Mouse (Mus musculus): ENCODE results near the gene Cd8a. TPM values are rescaled to one million over a fixed set of nuclear protein-coding genes. Genes with fewer than 3 reads are reported as not detected.
"Not testable (repeated sequence)": the region's sequence is repeated elsewhere in the genome, so short reads cannot be mapped to it uniquely, and the experiment has no call there.

The Cd8a gene
- polyA plus RNA-seq (2015; fragmentation: Nextera tagmentation; extraction: Ambion mirVana), result not detected in 2 replicates

- Histone ChIP-seq H3K27me3 (replicated peaks; ENCODE audit: control insufficient read depth, insufficient read depth, low read length) (no peaks in the 10 kb centered on the region), H3K4me1 (replicated peaks; ENCODE audit: control insufficient read depth, insufficient read depth, low read length) (no peaks in the 10 kb centered on the region), H3K4me3 (replicated peaks; ENCODE audit: low read length) (no peak within 1 kb of the TSS), H3K9me3 (ENCODE audit: control insufficient read depth, low read length) (no peaks in the 10 kb centered on the region), H3K9ac (replicated peaks; ENCODE audit: low read depth, low read length) (no peak within 1 kb of the TSS), H3K27ac (ENCODE audit: low read length) (no peak within 1 kb of the TSS), H3K36me3 (ENCODE audit: control insufficient read depth, insufficient read depth) (no peaks in the 10 kb centered on the region), H3K4me2 (ENCODE audit: low read length) (no peak within 1 kb of the TSS)
- no peak for ATAC-seq
- 80% methylated on average over 14 of the region's 14 CpGs for whole genome bisulfite sequencing
Measured at GRCm38 (mm10) chr6:71373249-71373775, at the start of gene Cd8a. Cd8a (plus strand) TSS chr6:71373427.

- no peaks in the 10 kb centered on the region for H3K27me3 ChIP-seq (replicated peaks; ENCODE audit: control insufficient read depth, insufficient read depth, low read length)
- no peaks in the 10 kb centered on the region for H3K36me3 ChIP-seq (ENCODE audit: control insufficient read depth, insufficient read depth)
- H3K4me1 ChIP-seq (replicated peaks; ENCODE audit: control insufficient read depth, insufficient read depth, low read length), result no peaks in the 10 kb centered on the region
- WGBS, result 88% methylated on average over 9 of the region's 9 CpGs
- no peak for ATAC-seq
- H3K27ac ChIP-seq (ENCODE audit: low read length), result no peak overlapping the region
- H3K9me3 ChIP-seq (ENCODE audit: control insufficient read depth, low read length), result no peaks in the 10 kb centered on the region
- no peak overlapping the region for H3K9ac ChIP-seq (replicated peaks; ENCODE audit: low read depth, low read length)
- no peak overlapping the region for H3K4me3 ChIP-seq (replicated peaks; ENCODE audit: low read length)
- no peak overlapping the region for H3K4me2 ChIP-seq (ENCODE audit: low read length)
Measured at GRCm38 (mm10) chr6:71324816-71325215, 48.4 kb upstream of the Cd8a start.

- Histone ChIP-seq H3K36me3 (ENCODE audit: control insufficient read depth, insufficient read depth) (no peaks in the 10 kb centered on the region), H3K4me2 (ENCODE audit: low read length) (no peak overlapping the region), H3K9ac (replicated peaks; ENCODE audit: low read depth, low read length) (no peak overlapping the region), H3K27ac (ENCODE audit: low read length) (no peak overlapping the region), H3K27me3 (replicated peaks; ENCODE audit: control insufficient read depth, insufficient read depth, low read length) (no peaks in the 10 kb centered on the region), H3K9me3 (ENCODE audit: control insufficient read depth, low read length) (no peaks in the 10 kb centered on the region), H3K4me3 (replicated peaks; ENCODE audit: low read length) (no peak overlapping the region), H3K4me1 (replicated peaks; ENCODE audit: control insufficient read depth, insufficient read depth, low read length) (no peaks in the 10 kb centered on the region)
- WGBS, result 86% methylated on average over 6 of the region's 6 CpGs
- no peak for ATAC-seq
Measured at GRCm38 (mm10) chr6:71329881-71330280, 43.3 kb upstream of the Cd8a start.

GRCm38 (mm10) chr6:71330486-71330885 lies 42.7 kb upstream of the Cd8a start:
- Histone ChIP-seq H3K27ac (ENCODE audit: low read length) (no peak overlapping the region), H3K27me3 (replicated peaks; ENCODE audit: control insufficient read depth, insufficient read depth, low read length) (no peaks in the 10 kb centered on the region), H3K4me3 (replicated peaks; ENCODE audit: low read length) (no peak overlapping the region), H3K9ac (replicated peaks; ENCODE audit: low read depth, low read length) (no peak overlapping the region), H3K4me1 (replicated peaks; ENCODE audit: control insufficient read depth, insufficient read depth, low read length) (no peaks in the 10 kb centered on the region), H3K4me2 (ENCODE audit: low read length) (no peak overlapping the region), H3K9me3 (ENCODE audit: control insufficient read depth, low read length) (no peaks in the 10 kb centered on the region), H3K36me3 (ENCODE audit: control insufficient read depth, insufficient read depth) (no peaks in the 10 kb centered on the region)
- no peak for ATAC-seq
- 92% methylated on average over 7 of the region's 7 CpGs for WGBS

DNA sequence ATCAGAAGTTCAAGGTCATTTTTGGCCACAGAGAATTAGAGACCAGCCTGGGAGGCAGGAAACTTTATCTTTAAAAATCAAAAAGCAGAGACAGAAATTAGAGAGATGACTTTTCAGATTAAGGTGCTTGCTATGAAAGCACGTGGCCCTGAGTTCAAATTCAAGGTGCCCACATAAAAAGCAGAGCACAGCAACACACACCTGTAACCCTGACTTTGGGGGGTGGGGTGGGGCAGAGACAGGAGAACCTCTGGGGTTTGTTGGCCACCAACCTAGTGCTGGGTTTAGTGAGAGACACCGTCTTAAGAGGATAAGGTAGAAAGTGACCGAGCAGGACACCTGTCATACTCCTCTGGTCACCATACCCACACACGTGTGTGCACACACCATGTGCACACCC lies 41.7 kb upstream of the Cd8a start:
- not testable (repeated sequence) for H3K4me2 ChIP-seq (ENCODE audit: low read length); H3K9me3 ChIP-seq (ENCODE audit: control insufficient read depth, low read length); H3K4me1 ChIP-seq (replicated peaks; ENCODE audit: control insufficient read depth, insufficient read depth, low read length); ATAC-seq; H3K27me3 ChIP-seq (replicated peaks; ENCODE audit: control insufficient read depth, insufficient read depth, low read length); H3K36me3 ChIP-seq (ENCODE audit: control insufficient read depth, insufficient read depth); H3K9ac ChIP-seq (replicated peaks; ENCODE audit: low read depth, low read length); H3K27ac ChIP-seq (ENCODE audit: low read length); H3K4me3 ChIP-seq (replicated peaks; ENCODE audit: low read length)
- WGBS, result 77% methylated on average over 1 of the region's 4 CpGs

DNA sequence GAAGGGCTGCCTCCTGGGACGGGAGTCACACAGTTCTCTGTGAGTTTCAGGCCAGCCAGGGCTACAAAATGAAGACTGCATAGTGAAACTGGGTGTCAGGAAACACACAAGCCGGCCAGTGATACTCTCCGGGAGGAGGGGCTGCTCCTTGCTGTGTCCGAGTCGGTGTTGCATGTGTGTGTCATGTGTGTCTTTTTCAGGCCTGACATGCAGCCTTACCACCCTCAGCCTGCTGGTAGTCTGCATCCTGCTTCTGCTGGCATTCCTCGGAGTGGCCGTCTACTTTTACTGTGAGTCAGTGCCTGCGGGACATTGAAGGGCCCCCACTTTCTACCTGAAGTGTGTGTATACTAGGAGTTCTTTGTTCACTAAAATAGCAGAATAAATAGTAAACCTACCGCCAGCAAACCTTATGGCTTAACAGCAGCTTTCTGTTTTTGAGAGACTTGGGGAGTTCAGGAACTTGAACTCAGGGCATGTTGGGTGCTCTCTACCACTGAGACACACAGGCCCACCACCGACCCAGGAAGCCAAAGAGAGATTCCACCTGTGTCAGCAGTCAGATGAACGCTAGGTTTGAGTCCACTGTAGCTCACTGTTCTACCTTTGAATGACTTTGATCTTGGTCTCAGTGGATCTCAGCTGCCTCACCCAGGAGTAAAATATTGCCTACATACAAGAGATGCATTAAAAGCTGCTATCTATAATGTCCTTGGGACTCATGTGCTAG lies 40.8 kb upstream of the Cd8a start:
- H3K4me1 ChIP-seq (replicated peaks; ENCODE audit: control insufficient read depth, insufficient read depth, low read length), result no peaks in the 10 kb centered on the region
- H3K36me3 ChIP-seq (ENCODE audit: control insufficient read depth, insufficient read depth), result no peaks in the 10 kb centered on the region
- no peak for ATAC-seq
- H3K4me3 ChIP-seq (replicated peaks; ENCODE audit: low read length), result no peak overlapping the region
- H3K9ac ChIP-seq (replicated peaks; ENCODE audit: low read depth, low read length), result no peak overlapping the region
- H3K27ac ChIP-seq (ENCODE audit: low read length), result no peak overlapping the region
- no peak overlapping the region for H3K4me2 ChIP-seq (ENCODE audit: low read length)
- H3K27me3 ChIP-seq (replicated peaks; ENCODE audit: control insufficient read depth, insufficient read depth, low read length), result no peaks in the 10 kb centered on the region
- H3K9me3 ChIP-seq (ENCODE audit: control insufficient read depth, low read length), result no peaks in the 10 kb centered on the region
- WGBS, result 92% methylated on average over 11 of the region's 11 CpGs

DNA sequence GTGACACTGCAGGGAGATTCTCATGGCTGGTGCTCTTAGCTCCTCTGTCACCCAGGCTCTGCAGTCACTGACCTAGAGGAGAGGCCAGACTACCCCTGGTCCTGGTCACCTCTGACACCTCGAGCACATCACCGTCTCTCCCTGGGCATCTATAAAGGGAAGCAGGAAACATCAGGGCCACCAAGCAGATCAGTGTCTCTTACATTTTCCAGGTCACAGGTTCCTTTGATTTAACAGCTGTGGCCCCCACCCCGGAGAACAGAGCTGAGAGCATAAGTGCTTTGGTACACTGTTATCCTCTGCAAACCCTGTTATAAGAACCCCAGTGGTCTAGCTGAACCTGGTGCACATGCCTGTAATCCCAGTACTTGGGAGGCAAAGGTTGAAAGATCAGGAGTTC lies 40.2 kb upstream of the Cd8a start:
- Histone ChIP-seq H3K4me1 (replicated peaks; ENCODE audit: control insufficient read depth, insufficient read depth, low read length) (no peaks in the 10 kb centered on the region), H3K9me3 (ENCODE audit: control insufficient read depth, low read length) (no peaks in the 10 kb centered on the region), H3K4me2 (ENCODE audit: low read length) (no peak overlapping the region), H3K9ac (replicated peaks; ENCODE audit: low read depth, low read length) (no peak overlapping the region), H3K27me3 (replicated peaks; ENCODE audit: control insufficient read depth, insufficient read depth, low read length) (no peaks in the 10 kb centered on the region), H3K27ac (ENCODE audit: low read length) (no peak overlapping the region), H3K36me3 (ENCODE audit: control insufficient read depth, insufficient read depth) (no peaks in the 10 kb centered on the region), H3K4me3 (replicated peaks; ENCODE audit: low read length) (no peak overlapping the region)
- 68% methylated on average over 3 of the region's 3 CpGs for WGBS
- no peak for ATAC-seq

DNA sequence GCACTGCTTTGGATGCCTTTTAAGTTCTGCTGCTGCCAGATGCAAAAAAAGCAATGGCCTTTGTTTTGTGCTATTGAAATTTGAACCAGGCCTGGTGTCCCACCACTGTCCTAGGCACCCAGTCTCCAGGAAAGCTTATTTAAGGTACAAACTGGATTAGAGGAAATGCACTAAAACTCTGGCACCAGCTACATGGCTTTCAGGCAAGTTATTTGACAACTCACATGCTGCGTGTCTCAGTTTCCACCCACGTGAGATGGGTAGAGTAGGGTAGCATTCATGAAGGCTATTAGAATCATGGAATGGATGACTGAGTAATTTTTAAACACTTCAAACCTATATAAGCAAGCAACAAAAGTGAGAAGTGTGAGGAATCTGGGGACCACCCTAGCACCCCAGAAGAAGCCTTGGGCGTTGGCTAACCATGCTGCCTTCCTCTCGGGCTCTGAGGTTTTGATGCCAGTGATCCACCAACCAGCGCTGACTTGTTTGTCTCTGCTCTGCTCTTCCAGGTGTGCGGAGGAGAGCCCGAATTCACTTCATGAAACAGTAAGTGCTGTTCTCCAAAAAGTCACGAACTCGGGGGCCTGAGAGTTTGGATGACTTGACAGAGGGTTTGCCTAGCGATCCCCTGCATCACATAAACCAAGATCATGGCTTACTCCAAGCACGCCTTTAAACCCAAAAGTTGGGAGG lies 39.5 kb upstream of the Cd8a start:
- no peak for ATAC-seq

GRCm38 (mm10) chr6:71337666-71338065 lies 35.6 kb upstream of the Cd8a start:
- no peaks in the 10 kb centered on the region for H3K4me1 ChIP-seq (replicated peaks; ENCODE audit: control insufficient read depth, insufficient read depth, low read length)
- H3K9me3 ChIP-seq (ENCODE audit: control insufficient read depth, low read length), result no peaks in the 10 kb centered on the region
- H3K36me3 ChIP-seq (ENCODE audit: control insufficient read depth, insufficient read depth), result no peaks in the 10 kb centered on the region
- 95% methylated on average over 8 of the region's 8 CpGs for WGBS
- H3K27ac ChIP-seq (ENCODE audit: low read length), result no peak overlapping the region
- no peak overlapping the region for H3K4me2 ChIP-seq (ENCODE audit: low read length)
- no peak for ATAC-seq
- no peak overlapping the region for H3K9ac ChIP-seq (replicated peaks; ENCODE audit: low read depth, low read length)
- no peaks in the 10 kb centered on the region for H3K27me3 ChIP-seq (replicated peaks; ENCODE audit: control insufficient read depth, insufficient read depth, low read length)
- H3K4me3 ChIP-seq (replicated peaks; ENCODE audit: low read length), result no peak overlapping the region

More for the DNA sequence above, 39.5 kb upstream of the Cd8a start:
- H3K4me3 ChIP-seq (replicated peaks; ENCODE audit: low read length), result no peak overlapping the region
- no peak overlapping the region for H3K9ac ChIP-seq (replicated peaks; ENCODE audit: low read depth, low read length)
- no peaks in the 10 kb centered on the region for H3K9me3 ChIP-seq (ENCODE audit: control insufficient read depth, low read length)
- H3K4me1 ChIP-seq (replicated peaks; ENCODE audit: control insufficient read depth, insufficient read depth, low read length), result no peaks in the 10 kb centered on the region
- WGBS, result 92% methylated on average over 11 of the region's 11 CpGs
- no peak overlapping the region for H3K27ac ChIP-seq (ENCODE audit: low read length)
- H3K27me3 ChIP-seq (replicated peaks; ENCODE audit: control insufficient read depth, insufficient read depth, low read length), result no peaks in the 10 kb centered on the region
- H3K4me2 ChIP-seq (ENCODE audit: low read length), result no peak overlapping the region
- H3K36me3 ChIP-seq (ENCODE audit: control insufficient read depth, insufficient read depth), result no peaks in the 10 kb centered on the region

Measured in forebrain, embryonic 16.5 days (tissue).